11 mouse cellular contexts compared by ENCODE assay signal in genomic region chr7:98354921-98355310, GRCm38 (mm10). TPM values are rescaled to one million over a fixed set of nuclear protein-coding genes. Genes with fewer than 3 reads are reported as not detected.
A peak's percentile ranks its signal among the peaks of the same experiment; 100 is the strongest.
DNase-seq lines count a peak whose midpoint lies in the region; ATAC-seq lines count a peak whose summit lies in the region.
"Had no signal": no experiment of that assay in that cellular context is flagged by ENCODE, and none has a peak within 500 bp of the region (broad histone marks: within the 10 kb centered on the region; RNA-seq: fewer than 3 reads in every experiment).

No protein-coding gene starts in this region.

- 36% methylated on average over 4 of the region's 4 CpGs for WGBS in forebrain, embryonic 11.5 days
- WGBS in forebrain, embryonic 15.5 days = 34% methylated on average over 4 of the region's 4 CpGs
- WGBS in embryonic facial prominence, embryonic 13.5 days = 31% methylated on average over 4 of the region's 4 CpGs
- 59% methylated on average over 4 of the region's 4 CpGs for WGBS in liver, embryonic 12.5 days (ENCODE audit: insufficient replicate concordance)

- no peak for ATAC-seq in forebrain, embryonic 11.5 days (replicated peaks; ENCODE audit: low FRiP score)
- no peak; the same call in 1 of the 2 replicates for ATAC-seq in forebrain, embryonic 15.5 days (replicated peaks)
- ATAC-seq in embryonic facial prominence, embryonic 13.5 days (ENCODE audit: insufficient number of reproducible peaks, insufficient read depth, low FRiP score, low TSS enrichment, low read depth) = no peak
- peak; percentile 42 for ATAC-seq in liver, embryonic 12.5 days
- ATAC-seq in erythroid progenitor cell, adult 5-6 weeks (replicated peaks; ENCODE audit: low FRiP score, poor library complexity, severe bottlenecking) = no peak
- ATAC-seq: Patski had no signal

- H3K27ac ChIP-seq in forebrain, embryonic 11.5 days (ENCODE audit: low read depth, low read length) = peak overlapping the region; percentile 26; the same call in 1 of the 2 replicates
- H3K27ac ChIP-seq in forebrain, embryonic 15.5 days (replicated peaks) = no peak overlapping the region
- peak overlapping the region; percentile 78 for H3K27ac ChIP-seq in embryonic facial prominence, embryonic 13.5 days
- H3K27ac ChIP-seq in liver, embryonic 12.5 days = no peak overlapping the region

- peaks cover 26% of the 10 kb centered on the region for H3K4me1 ChIP-seq in forebrain, embryonic 11.5 days (replicated peaks; ENCODE audit: control insufficient read depth, insufficient read depth, low read length)
- peaks cover 46% of the 10 kb centered on the region for H3K4me1 ChIP-seq in forebrain, embryonic 15.5 days
- peaks cover 69% of the 10 kb centered on the region for H3K4me1 ChIP-seq in embryonic facial prominence, embryonic 13.5 days
- peaks cover 28% of the 10 kb centered on the region; the same call in 1 of the 2 replicates for H3K4me1 ChIP-seq in liver, embryonic 12.5 days

- DNase-seq in forebrain, embryonic 11.5 days (ENCODE audit: low spot score) = no peak
- peak; percentile 95 for DNase-seq in kidney, adult 9 months
- no peak for DNase-seq in c-Kit-positive CD71-positive TER-119-positive erythroid progenitor cells, embryonic 14.5 days (ENCODE audit: low spot score)
- no peak for DNase-seq in ovary, postnatal 14 days (ENCODE audit: low spot score)
- DNase-seq: heart, adult 11 months had no signal

- H3K4me3 ChIP-seq in forebrain, embryonic 11.5 days (ENCODE audit: low read depth, low read length) = no peak overlapping the region
- no peak overlapping the region for H3K4me3 ChIP-seq in forebrain, embryonic 15.5 days
- H3K4me3 ChIP-seq in embryonic facial prominence, embryonic 13.5 days = no peak overlapping the region
- no peak overlapping the region for H3K4me3 ChIP-seq in liver, embryonic 12.5 days
- H3K4me3 ChIP-seq: megakaryocyte, embryonic 14.5 days had no signal

- peaks cover 5% of the 10 kb centered on the region; the same call in 1 of the 2 replicates for H3K36me3 ChIP-seq in forebrain, embryonic 11.5 days (ENCODE audit: control insufficient read depth, insufficient read depth, low read length)
- H3K36me3 ChIP-seq in forebrain, embryonic 15.5 days = peaks cover 19% of the 10 kb centered on the region; the same call in 1 of the 2 replicates
- H3K36me3 ChIP-seq in embryonic facial prominence, embryonic 13.5 days = peaks cover 30% of the 10 kb centered on the region
- H3K36me3 ChIP-seq in liver, embryonic 12.5 days = peaks cover 12% of the 10 kb centered on the region; the same call in 1 of the 2 replicates

- no peaks in the 10 kb centered on the region for H3K27me3 ChIP-seq in forebrain, embryonic 11.5 days (ENCODE audit: control insufficient read depth, insufficient read depth, low read length)
- no peaks in the 10 kb centered on the region for H3K27me3 ChIP-seq in forebrain, embryonic 15.5 days
- no peaks in the 10 kb centered on the region for H3K27me3 ChIP-seq in embryonic facial prominence, embryonic 13.5 days
- peaks cover 32% of the 10 kb centered on the region for H3K27me3 ChIP-seq in liver, embryonic 12.5 days (replicated peaks)
- H3K27me3 ChIP-seq: Patski had no signal

- no peak overlapping the region for H3K4me2 ChIP-seq in forebrain, embryonic 11.5 days (ENCODE audit: low read depth, low read length, severe bottlenecking)
- no peak overlapping the region for H3K4me2 ChIP-seq in forebrain, embryonic 15.5 days (replicated peaks)
- peak overlapping the region; percentile 17 for H3K4me2 ChIP-seq in embryonic facial prominence, embryonic 13.5 days
- H3K4me2 ChIP-seq in liver, embryonic 12.5 days = no peak overlapping the region

- no peak overlapping the region for H3K9ac ChIP-seq in forebrain, embryonic 11.5 days (ENCODE audit: low read length)
- no peak overlapping the region for H3K9ac ChIP-seq in forebrain, embryonic 15.5 days (replicated peaks)
- peak overlapping the region; percentile 47; the same call in 1 of the 2 replicates for H3K9ac ChIP-seq in embryonic facial prominence, embryonic 13.5 days
- no peak overlapping the region for H3K9ac ChIP-seq in liver, embryonic 12.5 days

- no peaks in the 10 kb centered on the region for H3K9me3 ChIP-seq in forebrain, embryonic 11.5 days (ENCODE audit: control insufficient read depth, low read length)
- H3K9me3 ChIP-seq in forebrain, embryonic 15.5 days = no peaks in the 10 kb centered on the region
- no peaks in the 10 kb centered on the region for H3K9me3 ChIP-seq in embryonic facial prominence, embryonic 13.5 days
- no peaks in the 10 kb centered on the region for H3K9me3 ChIP-seq in liver, embryonic 12.5 days (replicated peaks)
- H3K9me3 ChIP-seq: megakaryocyte, embryonic 14.5 days had no signal

RNA-seq across cellular contexts. Expression of gene Tsku, which starts 6.2 kb away (rescaled TPM):
- polyA plus RNA-seq in forebrain, embryonic 11.5 days (2014; fragmentation: Nextera tagmentation; extraction: Ambion mirVana) = 9.0 and 9.4 TPM in 2 replicates
- polyA plus RNA-seq in forebrain, embryonic 15.5 days (2015; fragmentation: Nextera tagmentation; extraction: Ambion mirVana) = 7.9 and 8.6 TPM in 2 replicates
- polyA plus RNA-seq in embryonic facial prominence, embryonic 13.5 days (2015; fragmentation: Nextera tagmentation; extraction: Ambion mirVana) = 17.2 and 19.2 TPM in 2 replicates
- 1.6 and 2.1 TPM in 2 replicates for polyA plus RNA-seq in liver, embryonic 12.5 days (2016; fragmentation: Nextera tagmentation; extraction: Ambion mirVana)
- total RNA-seq in erythroid progenitor cell, adult 5-6 weeks (2015; ENCODE audit: low replicate concordance) = not detected in 2 replicates
- total RNA-seq in erythroid progenitor cell, adult 5-6 weeks (2017; ENCODE audit: low replicate concordance) = 0.51 TPM in 1 of 2 replicates, not detected in the other

RNA-seq across cellular contexts. Expression of gene Acer3, which starts 33.9 kb away (rescaled TPM):
- polyA plus RNA-seq in forebrain, embryonic 11.5 days (2014; fragmentation: Nextera tagmentation; extraction: Ambion mirVana) = 16.3 and 16.5 TPM in 2 replicates
- polyA plus RNA-seq in forebrain, embryonic 15.5 days (2015; fragmentation: Nextera tagmentation; extraction: Ambion mirVana) = 9.1 and 10.8 TPM in 2 replicates
- polyA plus RNA-seq in embryonic facial prominence, embryonic 13.5 days (2015; fragmentation: Nextera tagmentation; extraction: Ambion mirVana) = 31.8 and 32.9 TPM in 2 replicates
- polyA plus RNA-seq in liver, embryonic 12.5 days (2016; fragmentation: Nextera tagmentation; extraction: Ambion mirVana) = 24.6 and 26.6 TPM in 2 replicates
- total RNA-seq in erythroid progenitor cell, adult 5-6 weeks (2015; ENCODE audit: low replicate concordance) = 21.3 and 36.9 TPM in 2 replicates
- 31.0 and 68.0 TPM in 2 replicates for total RNA-seq in erythroid progenitor cell, adult 5-6 weeks (2017; ENCODE audit: low replicate concordance)

Comparison
In these comparisons a context has a peak if more than half of its experiments do, and no peak if none do; other contexts are left out.
1. H3K27ac ChIP-seq: peak in forebrain, embryonic 11.5 days (single experiment) and embryonic facial prominence, embryonic 13.5 days (single experiment); none in forebrain, embryonic 15.5 days (single experiment) and liver, embryonic 12.5 days (single experiment).